In the genomic region with DNA sequence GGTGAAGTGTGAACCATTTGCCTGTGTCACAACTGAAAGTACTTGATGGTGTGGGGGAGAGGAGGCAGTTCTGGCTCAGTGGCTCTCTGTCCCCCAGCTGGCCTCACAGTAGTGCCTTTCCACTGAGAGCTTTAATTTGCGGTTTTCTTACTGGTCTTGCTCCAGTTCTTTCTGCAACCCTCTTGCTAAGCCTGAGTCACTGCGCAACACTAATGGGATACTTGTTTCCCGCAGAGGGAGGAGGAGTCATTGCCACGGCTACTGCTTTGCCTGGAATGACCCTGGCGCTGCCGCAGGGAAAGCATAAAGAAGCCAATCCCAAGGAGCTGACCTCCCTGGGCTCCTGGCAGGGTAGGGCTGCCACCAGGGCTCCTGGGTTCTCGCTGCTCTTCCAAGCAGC, we compare ENCODE assay signal across 1 mouse cellular context.
TF ChIP-seq lines count a peak whose summit lies in the region.

No protein-coding gene starts in this region.

TF ChIP-seq in myocyte, 11 proteins besides CTCF, POLR2A, EP300 and RAD21 (continued from another document):
- peak; percentile 67 for TF ChIP-seq CEBPB (IDR thresholded peaks at IDR 0.05; ENCODE audit: insufficient read depth, poor library complexity, severe bottlenecking)
